8 mouse cellular contexts compared by ENCODE assay signal in the genomic region with DNA sequence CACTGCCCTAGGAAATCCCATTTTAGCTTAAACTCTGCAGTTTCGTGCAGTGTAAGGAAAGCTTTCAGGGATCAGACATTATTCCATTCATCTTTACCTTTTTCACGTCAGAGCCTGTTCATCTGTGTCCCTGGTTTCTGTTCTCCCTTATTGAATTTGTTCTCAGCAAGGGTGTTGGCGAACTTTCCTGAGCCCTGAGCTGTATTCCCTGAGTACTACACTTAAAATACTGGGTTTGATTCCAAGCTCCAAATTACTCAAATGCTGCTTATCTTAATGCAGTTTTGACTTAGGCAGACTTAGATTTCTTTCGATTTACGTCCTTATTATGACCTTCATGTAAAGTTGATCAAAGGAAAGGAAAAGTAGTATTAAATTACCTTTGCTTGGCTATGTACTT. TPM values are rescaled to one million over a fixed set of nuclear protein-coding genes. Genes with fewer than 3 reads are reported as not detected.
DNase-seq lines count a peak whose midpoint lies in the region; ATAC-seq and TF ChIP-seq lines count a peak whose summit lies in the region.

No protein-coding gene starts in this region.

- intact Hi-C loops in heart, postnatal 25 days (cut with DNase I): loop anchor here (2.0 to 5.0 kb wide), 5 partner anchors 40 to 390 kb away; a partner anchor contains a TSS

- no peak for DNase-seq in heart, postnatal 25 days (ENCODE audit: low spot score)
- DNase-seq in ES-E14 (ENCODE audit: low read depth, low spot score): peak; percentile 26
- no peak for DNase-seq in gastrocnemius, postnatal 4 days (ENCODE audit: low spot score in 2 of 2)
- DNase-seq in kidney, postnatal 4 days: no peak
- DNase-seq in gastrocnemius, adult 18-20 months (ENCODE audit: low spot score): no peak

- peaks cover 38% of the 10 kb centered on the region for H3K79me2 ChIP-seq in macrophage (ENCODE audit: inconsistent target)

- in situ Hi-C loops in ES-E14 (cut with MboI; ENCODE audit: low sequenced_read_pairs in 2 of 2, unreplicated experiment in 2 of 2): loop anchor here in 1 of 2 experiments (10.0 kb wide), 1 partner anchor 287 kb away; no protein-coding TSS in a partner anchor

- no peaks in the 10 kb centered on the region for H3K36me3 ChIP-seq in heart, embryonic 15.5 days
- H3K36me3 ChIP-seq in ES-E14 (ENCODE audit: control insufficient read depth, insufficient read depth, low read length, poor library complexity, severe bottlenecking): no peaks in the 10 kb centered on the region
- H3K36me3 ChIP-seq in hindbrain, embryonic 12.5 days: peaks cover under 1% of the 10 kb centered on the region; the same call in 1 of the 2 replicates
- H3K36me3 ChIP-seq in macrophage (ENCODE audit: inconsistent target): no peaks in the 10 kb centered on the region

- H3K27me3 ChIP-seq in heart, embryonic 15.5 days: no peaks in the 10 kb centered on the region
- no peaks in the 10 kb centered on the region for H3K27me3 ChIP-seq in hindbrain, embryonic 12.5 days

- H3K9me3 ChIP-seq in heart, embryonic 15.5 days (replicated peaks): no peaks in the 10 kb centered on the region
- no peaks in the 10 kb centered on the region for H3K9me3 ChIP-seq in ES-E14 (ENCODE audit: control insufficient read depth, insufficient read depth, low read depth, low read length)
- H3K9me3 ChIP-seq in hindbrain, embryonic 12.5 days (replicated peaks): no peaks in the 10 kb centered on the region

- ATAC-seq in heart, embryonic 15.5 days (replicated peaks; ENCODE audit: insufficient number of reproducible peaks, insufficient read depth, low FRiP score, low read depth): no peak
- ATAC-seq in hindbrain, embryonic 12.5 days (ENCODE audit: low FRiP score): no peak

- WGBS in heart, embryonic 15.5 days: 12% methylated on average over 5 of the region's 5 CpGs
- 25% methylated on average over 5 of the region's 5 CpGs for WGBS in hindbrain, embryonic 12.5 days
- WGBS in macrophage (ENCODE audit: missing documents): 41% methylated on average over 5 of the region's 5 CpGs

- H3K4me2 ChIP-seq in heart, embryonic 15.5 days: peak overlapping the region; percentile 75
- H3K4me2 ChIP-seq in hindbrain, embryonic 12.5 days (replicated peaks): peak overlapping the region; percentile 76

- H3K27ac ChIP-seq in heart, embryonic 15.5 days: peak overlapping the region; percentile 98
- peak overlapping the region; percentile 91; the same call in 1 of the 2 replicates for H3K27ac ChIP-seq in ES-E14 (ENCODE audit: insufficient read depth, low read depth, low read length, poor library complexity, severe bottlenecking)
- peak overlapping the region; percentile 98 for H3K27ac ChIP-seq in hindbrain, embryonic 12.5 days
- peak overlapping the region; percentile 58 for H3K27ac ChIP-seq in macrophage

- peak overlapping the region; percentile 99 for H3K9ac ChIP-seq in heart, embryonic 15.5 days
- H3K9ac ChIP-seq in ES-E14 (ENCODE audit: insufficient read depth, low read depth, low read length, poor library complexity, severe bottlenecking): peak overlapping the region; percentile 93
- peak overlapping the region; percentile 94 for H3K9ac ChIP-seq in hindbrain, embryonic 12.5 days

- peak overlapping the region; percentile 95 for H3K4me3 ChIP-seq in heart, embryonic 15.5 days
- peak overlapping the region; percentile 79 for H3K4me3 ChIP-seq in ES-E14 (ENCODE audit: insufficient read depth in 1 of 2, low read depth in 1 of 2, low read length in 2 of 2, poor library complexity in 1 of 2, severe bottlenecking in 1 of 2)
- H3K4me3 ChIP-seq in hindbrain, embryonic 12.5 days: peak overlapping the region; percentile 96
- H3K4me3 ChIP-seq in macrophage (ENCODE audit: inconsistent target): peak overlapping the region; percentile 38

- H3K4me1 ChIP-seq in heart, embryonic 15.5 days (replicated peaks): peaks cover 14% of the 10 kb centered on the region
- H3K4me1 ChIP-seq in ES-E14 (ENCODE audit: control insufficient read depth in 2 of 2, insufficient read depth in 2 of 2, low read length in 2 of 2, poor library complexity in 1 of 2): peaks cover 6 to 12% of the 10 kb centered on the region in 2 experiments
- peaks cover 10% of the 10 kb centered on the region for H3K4me1 ChIP-seq in hindbrain, embryonic 12.5 days

TF ChIP-seq in ES-E14, 5 proteins besides CTCF, POLR2A, EP300 and RAD21:
- TF ChIP-seq ZC3H11A (IDR thresholded peaks at IDR 0.05; ENCODE audit: borderline replicate concordance, low read depth, low read length) (no peak), CHD2 (IDR thresholded peaks at IDR 0.05; ENCODE audit: low read depth, low read length) (no peak), ZNF384 (IDR thresholded peaks at IDR 0.05; ENCODE audit: low read depth, low read length) (no peak), HCFC1 (IDR thresholded peaks at IDR 0.05; ENCODE audit: borderline replicate concordance, insufficient read depth, low read length) (no peak), MAFK (IDR thresholded peaks at IDR 0.05; ENCODE audit: insufficient read depth, low read depth, low read length) (no peak)

RNA-seq across cellular contexts. Expression of a gene that starts 0.4 kb away (rescaled TPM):
- 51.7 and 55.1 TPM in 2 replicates for polyA plus RNA-seq in heart, embryonic 15.5 days (2015; fragmentation: Nextera tagmentation; extraction: Ambion mirVana)
- 100 to 1,000 TPM; 114 to 132 TPM for total RNA-seq in heart, postnatal 25 days (2021)
- total RNA-seq in ES-E14 (2012; rRNA removed): 36.5 and 39.5 TPM in 2 replicates
- 27.8 and 29.1 TPM in 2 replicates for polyA plus RNA-seq in hindbrain, embryonic 12.5 days (2016; fragmentation: Nextera tagmentation; extraction: Ambion mirVana)
- total RNA-seq in macrophage (2018; cell fraction: chromatin; rRNA removed): 100 to 1,000 TPM; 171 to 719 (median 284) TPM
- total RNA-seq in macrophage (2018; cell fraction: cytosol; rRNA removed): 10 to 100 TPM; 25.0 to 87.7 (median 46.2) TPM
- total RNA-seq in macrophage (2018; cell fraction: nucleus; rRNA removed): 100 to 1,000 TPM in 19 of 26 experiments, 10 to 100 TPM in 7; 78.9 to 441 (median 214) TPM
- polyA plus RNA-seq in macrophage (2018): 23.9 to 26.9 TPM (median 25.2 TPM) in 3 replicates
- 100 to 1,000 TPM; 102 to 116 TPM for total RNA-seq in gastrocnemius, postnatal 4 days (2021)
- total RNA-seq in gastrocnemius, adult 18-20 months (2021): 10 to 100 TPM; 15.2 to 26.0 TPM

Comparison
In these comparisons a context has a peak if more than half of its experiments do, and no peak if none do; other contexts are left out.
1. H3K4me3 ChIP-seq: peak in every context shown above with its lines; median percentile 96 in hindbrain, embryonic 12.5 days; 95 in heart, embryonic 15.5 days; 79 in ES-E14; 38 in macrophage.